Mouse (Mus musculus) midbrain, embryonic 15.5 days (tissue): ENCODE measurements at regions not wholly inside any gene's neighbourhood (a gene's known extent, or its start where the extent isn't known, plus 50 kb on each side); places are given as distances from the start of the nearest gene placed in this dataset.

ENCODE experiments used
- ATAC-seq: fragments of 200-750 bp; cut with Nextera tagmentation; replicated peaks from 2 replicates; pipeline ENCODE4 v1.8.0; 2017; ENCODE audit warnings: moderate TSS enrichment
- H3K27ac ChIP-seq: fragments of 300-500 bp; sonication (generic); 2 replicates; pipeline ENCODE4 v1.5.1; 2015; ENCODE audit warnings: mild to moderate bottlenecking, inconsistent platforms
- H3K27me3 ChIP-seq: fragments of 300-500 bp; sonication (generic); replicated peaks from 2 replicates; pipeline ENCODE4 v1.6.1; 2015; ENCODE audit warnings: inconsistent platforms
- H3K36me3 ChIP-seq: fragments of 300-500 bp; sonication (generic); replicated peaks from 2 replicates; pipeline ENCODE4 v1.6.1; 2015; ENCODE audit warnings: inconsistent platforms
- H3K4me1 ChIP-seq: fragments of 300-500 bp; sonication (generic); 2 replicates; pipeline ENCODE4 v1.6.1; 2015; ENCODE audit warnings: inconsistent platforms
- H3K4me2 ChIP-seq: fragments of 300-500 bp; sonication (generic); 2 replicates; pipeline ENCODE4 v1.6.1; 2015; ENCODE audit warnings: inconsistent platforms, mild to moderate bottlenecking, moderate library complexity
- H3K4me3 ChIP-seq: fragments of 300-500 bp; sonication (generic); 2 replicates; pipeline ENCODE4 v1.5.1; 2015; ENCODE audit warnings: mild to moderate bottlenecking, inconsistent platforms
- H3K9ac ChIP-seq: fragments of 300-500 bp; sonication (generic); 2 replicates; pipeline ENCODE4 v1.6.1; 2015; ENCODE audit warnings: mild to moderate bottlenecking, inconsistent platforms
- H3K9me3 ChIP-seq: fragments of 300-500 bp; sonication (generic); 2 replicates; pipeline ENCODE4 v1.6.1; 2016; ENCODE audit warnings: inconsistent platforms
- WGBS: fragments of 180-500 bp; shearing (Covaris S2); methylation state at CpG from one replicate; pipeline ENCODE4 v1.1.7; 2015; ENCODE audit warnings: mixed read lengths; 5-methylcytosine and 5-hydroxymethylcytosine counted together

GRCm38 (mm10) chr16:70021436-70021835, 157.9 kb upstream of the Speer2 start:
- H3K27ac ChIP-seq = no peak overlapping the region
- no peaks in the 10 kb centered on the region for H3K36me3 ChIP-seq
- H3K4me3 ChIP-seq = no peak overlapping the region
- 84% methylated on average over 7 of the region's 7 CpGs for WGBS
- H3K4me2 ChIP-seq = no peak overlapping the region
- no peak overlapping the region for H3K9ac ChIP-seq
- H3K9me3 ChIP-seq = no peaks in the 10 kb centered on the region
- no peaks in the 10 kb centered on the region for H3K27me3 ChIP-seq
- ATAC-seq = no peak
- no peaks in the 10 kb centered on the region for H3K4me1 ChIP-seq

GRCm38 (mm10) chr16:70028649-70029048, 165.1 kb upstream of the Speer2 start:
- Histone ChIP-seq H3K36me3 (no peaks in the 10 kb centered on the region), H3K4me3 (no peak overlapping the region), H3K4me2 (no peak overlapping the region), H3K9me3 (no peaks in the 10 kb centered on the region), H3K27me3 (no peaks in the 10 kb centered on the region), H3K27ac (no peak overlapping the region), H3K4me1 (no peaks in the 10 kb centered on the region), H3K9ac (no peak overlapping the region)
- ATAC-seq = no peak
- 81% methylated on average over 13 of the region's 13 CpGs for WGBS

GRCm38 (mm10) chr16:70045547-70045946, 182.0 kb upstream of the Speer2 start:
- Histone ChIP-seq H3K9me3 (no peaks in the 10 kb centered on the region), H3K27me3 (no peaks in the 10 kb centered on the region), H3K27ac (no peak overlapping the region), H3K4me2 (no peak overlapping the region), H3K9ac (no peak overlapping the region), H3K4me3 (no peak overlapping the region), H3K4me1 (no peaks in the 10 kb centered on the region), H3K36me3 (no peaks in the 10 kb centered on the region)
- ATAC-seq = no peak

GRCm38 (mm10) chr16:70046009-70046408, 182.5 kb upstream of the Speer2 start:
- no peak overlapping the region for H3K9ac ChIP-seq
- WGBS = 62% methylated on average over 4 of the region's 4 CpGs
- H3K27me3 ChIP-seq = no peaks in the 10 kb centered on the region
- no peaks in the 10 kb centered on the region for H3K9me3 ChIP-seq
- no peak overlapping the region for H3K27ac ChIP-seq
- H3K4me2 ChIP-seq = no peak overlapping the region
- H3K4me1 ChIP-seq = no peaks in the 10 kb centered on the region
- H3K36me3 ChIP-seq = no peaks in the 10 kb centered on the region
- no peak overlapping the region for H3K4me3 ChIP-seq
- no peak for ATAC-seq

- peak; percentile 80; the same call in 1 of the 2 replicates for ATAC-seq
- Histone ChIP-seq H3K27ac (no peak overlapping the region), H3K4me3 (no peak overlapping the region), H3K4me1 (no peaks in the 10 kb centered on the region), H3K9ac (no peak overlapping the region), H3K9me3 (no peaks in the 10 kb centered on the region), H3K4me2 (no peak overlapping the region), H3K36me3 (no peaks in the 10 kb centered on the region), H3K27me3 (no peaks in the 10 kb centered on the region)
- 35% methylated on average over 2 of the region's 2 CpGs for WGBS
Observed at GRCm38 (mm10) chr16:70049850-70050249, 186.3 kb upstream of the Speer2 start.

- WGBS = 93% methylated on average over 4 of the region's 4 CpGs
- no peak for ATAC-seq
- no peaks in the 10 kb centered on the region for H3K27me3 ChIP-seq
- no peaks in the 10 kb centered on the region for H3K36me3 ChIP-seq
- no peak overlapping the region for H3K27ac ChIP-seq
- H3K9ac ChIP-seq = no peak overlapping the region
- H3K9me3 ChIP-seq = no peaks in the 10 kb centered on the region
- H3K4me1 ChIP-seq = no peaks in the 10 kb centered on the region
- no peak overlapping the region for H3K4me2 ChIP-seq
- H3K4me3 ChIP-seq = no peak overlapping the region
Observed at GRCm38 (mm10) chr16:70071471-70071870, 207.9 kb upstream of the Speer2 start.

- Histone ChIP-seq H3K27me3 (no peaks in the 10 kb centered on the region), H3K9ac (no peak overlapping the region), H3K4me3 (no peak overlapping the region), H3K9me3 (no peaks in the 10 kb centered on the region), H3K36me3 (no peaks in the 10 kb centered on the region), H3K27ac (no peak overlapping the region), H3K4me1 (no peaks in the 10 kb centered on the region), H3K4me2 (no peak overlapping the region)
- ATAC-seq = no peak
- 87% methylated on average over 2 of the region's 2 CpGs for WGBS
Observed at GRCm38 (mm10) chr16:70073740-70074139, 210.2 kb upstream of the Speer2 start.

- no peaks in the 10 kb centered on the region for H3K36me3 ChIP-seq
- no peak overlapping the region for H3K9ac ChIP-seq
- no peak overlapping the region for H3K4me2 ChIP-seq
- H3K27me3 ChIP-seq = no peaks in the 10 kb centered on the region
- no peaks in the 10 kb centered on the region for H3K9me3 ChIP-seq
- peak overlapping the region; percentile 7; the same call in 1 of the 2 replicates for H3K27ac ChIP-seq
- ATAC-seq = no peak
- H3K4me1 ChIP-seq = no peaks in the 10 kb centered on the region
- WGBS = 84% methylated on average over 10 of the region's 10 CpGs
- no peak overlapping the region for H3K4me3 ChIP-seq
Observed at GRCm38 (mm10) chr16:70079497-70079896, 216.0 kb upstream of the Speer2 start.

GRCm38 (mm10) chr16:70091291-70091690, 222.5 kb upstream of the Gbe1 start:
- no peak overlapping the region for H3K4me3 ChIP-seq
- H3K9me3 ChIP-seq = no peaks in the 10 kb centered on the region
- no peaks in the 10 kb centered on the region for H3K36me3 ChIP-seq
- H3K9ac ChIP-seq = no peak overlapping the region
- 63% methylated on average over 4 of the region's 4 CpGs for WGBS
- 0 out of 2 replicates have a peak overlapping the region, but pooled peaks have one; percentile 1 for H3K27ac ChIP-seq
- no peak overlapping the region for H3K4me2 ChIP-seq
- no peak for ATAC-seq
- no peaks in the 10 kb centered on the region for H3K4me1 ChIP-seq
- H3K27me3 ChIP-seq = no peaks in the 10 kb centered on the region

GRCm38 (mm10) chr16:70091963-70092362, 221.8 kb upstream of the Gbe1 start:
- 72% methylated on average over 5 of the region's 5 CpGs for WGBS
- Histone ChIP-seq H3K36me3 (no peaks in the 10 kb centered on the region), H3K4me2 (no peak overlapping the region), H3K27ac (no peak overlapping the region), H3K27me3 (no peaks in the 10 kb centered on the region), H3K4me1 (no peaks in the 10 kb centered on the region), H3K4me3 (no peak overlapping the region), H3K9ac (no peak overlapping the region), H3K9me3 (no peaks in the 10 kb centered on the region)
- no peak for ATAC-seq

GRCm38 (mm10) chr16:70093224-70093623, 220.5 kb upstream of the Gbe1 start:
- H3K4me2 ChIP-seq = no peak overlapping the region
- no peaks in the 10 kb centered on the region for H3K4me1 ChIP-seq
- no peaks in the 10 kb centered on the region for H3K27me3 ChIP-seq
- 23% methylated on average over 3 of the region's 3 CpGs for WGBS
- no peak overlapping the region for H3K27ac ChIP-seq
- no peak overlapping the region for H3K9ac ChIP-seq
- no peaks in the 10 kb centered on the region for H3K36me3 ChIP-seq
- H3K4me3 ChIP-seq = no peak overlapping the region
- peak; percentile 62; the same call in 1 of the 2 replicates for ATAC-seq
- H3K9me3 ChIP-seq = no peaks in the 10 kb centered on the region

- no peak overlapping the region for H3K4me3 ChIP-seq
- no peaks in the 10 kb centered on the region for H3K4me1 ChIP-seq
- no peaks in the 10 kb centered on the region for H3K9me3 ChIP-seq
- no peaks in the 10 kb centered on the region for H3K27me3 ChIP-seq
- no peak overlapping the region for H3K27ac ChIP-seq
- no peak overlapping the region for H3K9ac ChIP-seq
- H3K4me2 ChIP-seq = no peak overlapping the region
- 78% methylated on average over 2 of the region's 2 CpGs for WGBS
- no peaks in the 10 kb centered on the region for H3K36me3 ChIP-seq
- no peak for ATAC-seq
Observed at GRCm38 (mm10) chr16:70095221-70095620, 218.5 kb upstream of the Gbe1 start.

- H3K4me2 ChIP-seq = no peak overlapping the region
- no peak overlapping the region for H3K27ac ChIP-seq
- H3K9ac ChIP-seq = no peak overlapping the region
- no peaks in the 10 kb centered on the region for H3K4me1 ChIP-seq
- no peak overlapping the region for H3K4me3 ChIP-seq
- no peaks in the 10 kb centered on the region for H3K27me3 ChIP-seq
- no peaks in the 10 kb centered on the region for H3K9me3 ChIP-seq
- no peaks in the 10 kb centered on the region for H3K36me3 ChIP-seq
- ATAC-seq = no peak
- WGBS = 61% methylated on average over 6 of the region's 6 CpGs
Observed at GRCm38 (mm10) chr16:70103791-70104378, 209.9 kb upstream of the Gbe1 start.
